Mouse (Mus musculus): Measurements from ENCODE around the gene Znfx1.
A peak's percentile ranks its signal among the peaks of the same experiment; 100 is the strongest.
"Not testable (repeated sequence)": the region's sequence is repeated elsewhere in the genome, so short reads cannot be mapped to it uniquely, and the experiment has no call there.

Znfx1 gene

DNA sequence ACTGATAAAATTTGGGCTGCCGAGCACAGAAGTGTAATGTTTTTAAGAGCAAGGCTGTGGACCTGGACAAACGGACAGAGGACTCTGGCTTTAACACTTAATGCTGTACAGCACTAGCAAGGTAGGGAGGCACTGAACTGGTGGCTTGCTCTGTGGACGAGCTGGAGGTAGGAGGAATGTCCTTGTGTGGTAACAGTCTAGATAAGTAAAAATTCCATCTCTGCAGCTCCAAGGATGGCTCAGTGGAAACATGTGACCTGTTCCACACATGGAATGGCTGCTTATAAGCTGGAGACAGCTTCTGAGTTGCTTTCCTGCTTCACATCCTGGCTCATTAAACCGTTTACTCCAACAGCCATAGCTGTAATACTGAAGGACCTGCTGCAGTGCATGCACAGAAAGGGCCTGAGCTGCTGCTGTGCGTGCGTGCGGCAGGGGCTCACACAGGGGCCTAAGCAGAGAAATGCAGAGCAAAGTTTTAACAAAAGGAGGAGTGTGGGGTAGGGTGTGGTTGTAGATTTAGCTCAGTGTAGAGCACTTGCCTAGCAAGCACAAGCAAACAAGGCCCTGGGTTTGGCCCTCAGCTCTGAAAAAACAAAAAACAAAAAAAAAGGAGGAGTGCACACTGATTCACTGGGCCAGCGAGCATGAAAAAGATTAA is 14.0 kb downstream of the Znfx1 start:
- no peak for DNase-seq

- DNase-seq = no peak
Observed at GRCm38 (mm10) chr2:167048223-167048622, 14.6 kb downstream of the Znfx1 start.

GRCm38 (mm10) chr2:167043400-167044121 is 19.3 kb downstream of the Znfx1 start:
- no peak for DNase-seq

- DNase-seq = no peak
Observed at GRCm38 (mm10) chr2:167039386-167039785, 23.4 kb downstream of the Znfx1 start.

- no peak for DNase-seq
Observed at GRCm38 (mm10) chr2:167038716-167039115, 24.1 kb downstream of the Znfx1 start.

DNA sequence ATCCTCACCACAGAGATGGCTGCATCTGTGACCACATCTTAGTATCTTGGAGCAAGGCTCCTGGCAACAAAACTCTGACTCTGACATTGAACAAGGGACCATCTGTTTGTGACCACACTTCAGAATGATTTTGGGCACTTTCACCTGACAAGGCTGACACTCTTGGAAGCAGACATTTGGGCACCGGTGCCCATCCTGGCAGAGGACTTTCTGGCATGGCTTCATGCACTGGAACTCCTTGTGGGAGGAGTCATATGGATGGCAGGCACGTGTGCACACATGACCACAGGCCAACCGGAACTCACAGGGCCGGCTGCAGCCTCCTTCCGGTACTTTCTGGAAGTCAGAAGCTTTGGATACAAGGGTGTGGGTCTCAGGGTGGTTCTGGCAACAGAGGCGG is 24.5 kb downstream of the Znfx1 start:
- no peak for DNase-seq

DNA sequence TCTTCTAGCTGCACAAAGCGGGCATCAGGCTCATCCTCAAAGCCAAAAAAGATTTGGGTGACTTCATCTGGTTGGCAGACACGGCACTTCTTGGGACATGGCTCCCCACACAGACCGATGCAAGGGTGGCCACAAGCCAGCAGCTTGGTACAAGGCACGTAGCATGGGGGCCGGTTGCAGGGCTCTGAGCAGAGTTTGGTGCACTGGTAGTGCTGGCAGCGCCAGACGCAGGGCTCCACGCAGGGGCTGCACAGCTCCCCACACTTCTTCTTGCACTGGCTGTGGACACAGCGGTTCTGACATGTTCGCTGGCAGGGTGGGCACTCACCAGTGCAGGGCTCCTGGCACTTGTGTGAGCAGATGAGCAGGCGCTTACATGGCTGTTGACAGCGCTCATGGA is 25.1 kb downstream of the Znfx1 start:
- DNase-seq = no peak

DNA sequence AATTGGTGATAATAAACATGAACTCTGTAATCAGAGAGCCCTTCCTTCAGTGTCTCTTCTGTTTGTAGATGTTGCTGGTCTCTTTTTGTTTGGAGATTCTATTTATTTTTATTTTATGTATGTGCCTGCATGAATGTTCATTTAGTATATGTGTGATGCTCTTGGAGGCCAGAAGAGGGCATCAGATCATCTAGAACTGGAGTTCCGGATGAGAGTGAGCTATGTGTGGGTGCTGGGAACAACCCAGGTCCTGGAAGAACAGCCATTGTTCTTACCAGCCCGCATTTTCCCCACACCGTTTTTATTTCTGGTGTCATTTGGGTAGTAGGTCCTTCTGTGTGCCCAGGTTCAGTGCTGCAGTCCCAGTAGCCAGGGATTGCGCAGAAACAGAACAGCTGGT is 32.3 kb downstream of the Znfx1 start:
- no peak for DNase-seq

GRCm38 (mm10) chr2:167028553-167028952 is 34.3 kb downstream of the Znfx1 start:
- DNase-seq = no peak

- no peak for DNase-seq
Observed at GRCm38 (mm10) chr2:167019396-167019795, 43.4 kb downstream of the Znfx1 start.

DNA sequence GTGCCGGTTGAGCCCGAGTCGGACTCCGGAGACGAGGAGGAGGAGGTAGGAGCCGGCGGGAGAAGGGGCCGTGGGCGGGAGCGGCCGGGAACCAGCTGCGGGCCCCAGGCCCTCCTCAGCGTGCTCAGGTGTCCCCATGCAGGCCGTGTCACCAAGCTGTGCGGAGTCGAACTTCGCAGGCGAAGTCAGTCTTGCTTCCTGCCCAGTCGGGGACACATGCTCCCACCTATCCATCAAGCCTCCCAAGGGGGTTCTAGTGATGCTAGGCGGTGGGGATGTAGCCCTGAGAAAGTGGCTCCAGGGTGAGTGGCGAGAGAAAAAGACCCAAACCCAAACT is 47.5 kb downstream of the Znfx1 start:
- no peak for DNase-seq

DNA sequence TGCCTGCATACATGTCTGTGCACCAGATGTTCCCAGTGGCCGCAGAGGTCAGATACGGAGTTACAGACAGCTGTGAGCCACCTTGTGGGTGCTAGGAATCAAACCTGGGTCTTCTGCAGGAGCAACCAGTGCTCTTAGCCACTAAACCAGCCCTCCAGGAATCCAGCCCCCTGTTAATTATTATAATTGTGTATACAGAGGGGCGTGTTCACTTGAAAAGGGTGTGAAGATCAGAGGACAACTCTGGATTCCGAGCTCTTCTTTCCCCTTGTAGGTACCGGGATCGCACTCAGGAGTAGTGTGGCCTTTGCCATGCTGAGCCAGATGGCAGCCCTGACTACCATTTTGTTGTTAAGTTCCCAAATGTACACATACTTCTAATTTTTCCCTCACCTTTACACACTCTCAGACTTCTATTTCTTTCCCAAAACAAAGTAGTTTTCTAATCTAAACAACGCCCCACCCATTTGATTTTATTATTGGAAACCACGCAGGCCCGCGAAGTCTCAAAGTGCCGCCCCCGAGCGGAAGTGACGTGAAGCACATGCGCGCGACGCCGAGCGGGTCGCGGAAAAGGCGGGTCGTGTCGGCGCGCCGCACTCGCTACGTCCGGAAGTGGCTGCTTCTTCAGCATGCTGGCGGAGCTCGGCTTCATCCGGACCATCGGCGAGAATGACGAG is 48.0 kb downstream of the Znfx1 start, which contains the start of gene Ddx27:
Gene Ddx27, plus strand, starts transcription at position 492 of the 680 bp plus-strand sequence.
- peak; percentile 91 to 92 for DNase-seq

DNA sequence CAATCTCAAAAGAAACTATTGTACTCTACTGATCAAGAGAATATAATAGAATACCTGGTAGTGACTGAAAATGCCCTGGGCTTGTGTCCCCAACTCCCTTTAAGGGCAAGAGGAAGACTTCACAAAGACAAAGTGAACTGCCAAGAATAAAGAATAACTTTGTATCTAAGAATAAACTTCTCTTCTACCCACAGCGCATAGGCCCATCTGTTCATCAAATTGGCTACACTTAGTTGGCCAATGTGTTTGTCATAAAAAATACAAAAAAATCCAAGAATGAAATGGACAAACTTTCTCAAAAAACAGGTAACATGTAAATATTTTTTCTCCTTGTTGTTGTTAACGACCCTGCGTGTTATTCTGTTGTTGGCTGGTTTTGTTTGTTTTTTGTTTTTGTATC is 52.3 kb downstream of the Znfx1 start:
- DNase-seq = no peak

DNA sequence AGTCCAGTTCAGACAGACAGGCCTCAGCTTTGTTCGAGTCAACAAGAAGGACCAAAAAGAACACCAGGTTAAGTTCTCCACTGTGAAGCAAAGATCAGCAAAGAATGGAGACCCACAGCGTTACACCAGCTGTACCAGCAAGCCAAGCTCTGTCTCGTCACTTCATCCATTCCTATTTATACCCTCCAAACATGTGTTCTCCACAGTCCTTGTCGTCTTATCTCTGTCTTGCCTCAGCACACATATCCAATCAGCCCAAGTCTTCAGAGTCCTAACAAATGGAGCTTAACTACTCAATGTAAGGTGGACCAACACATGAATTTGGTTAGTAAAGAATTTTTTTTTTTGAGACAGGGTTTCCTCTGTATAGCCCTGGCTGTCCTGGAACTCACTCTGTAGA is 53.3 kb downstream of the Znfx1 start:
- DNase-seq = no peak

- DNase-seq = not testable (repeated sequence)
Observed at GRCm38 (mm10) chr2:167007565-167007964, 55.2 kb downstream of the Znfx1 start.

DNA sequence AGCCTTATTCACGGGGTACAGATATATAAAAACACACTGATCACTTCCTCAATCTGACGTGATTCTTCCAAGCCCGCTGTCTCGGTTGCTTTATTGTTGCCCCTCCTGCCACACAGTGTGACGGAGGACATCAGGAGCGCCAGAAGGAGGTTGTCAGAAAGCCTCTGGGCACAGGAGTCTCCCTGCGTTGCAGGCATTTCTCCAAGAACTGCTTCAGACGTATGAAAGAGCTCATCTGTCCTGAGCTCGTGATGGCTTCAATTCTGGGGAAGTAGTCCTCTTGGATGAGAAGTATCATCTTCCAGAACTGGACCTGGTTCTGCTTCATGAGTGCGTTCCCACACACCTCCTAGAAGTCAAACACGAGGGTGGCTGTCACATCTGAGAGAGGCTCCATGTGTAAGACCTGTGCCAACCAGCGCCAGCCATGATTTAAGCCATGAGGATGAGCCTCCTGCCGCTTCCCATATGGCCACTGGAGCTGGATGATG is 55.8 kb downstream of the Znfx1 start:
- no peak for DNase-seq

- no peak for DNase-seq
Observed at GRCm38 (mm10) chr2:167006355-167006754, 56.5 kb downstream of the Znfx1 start.

DNA sequence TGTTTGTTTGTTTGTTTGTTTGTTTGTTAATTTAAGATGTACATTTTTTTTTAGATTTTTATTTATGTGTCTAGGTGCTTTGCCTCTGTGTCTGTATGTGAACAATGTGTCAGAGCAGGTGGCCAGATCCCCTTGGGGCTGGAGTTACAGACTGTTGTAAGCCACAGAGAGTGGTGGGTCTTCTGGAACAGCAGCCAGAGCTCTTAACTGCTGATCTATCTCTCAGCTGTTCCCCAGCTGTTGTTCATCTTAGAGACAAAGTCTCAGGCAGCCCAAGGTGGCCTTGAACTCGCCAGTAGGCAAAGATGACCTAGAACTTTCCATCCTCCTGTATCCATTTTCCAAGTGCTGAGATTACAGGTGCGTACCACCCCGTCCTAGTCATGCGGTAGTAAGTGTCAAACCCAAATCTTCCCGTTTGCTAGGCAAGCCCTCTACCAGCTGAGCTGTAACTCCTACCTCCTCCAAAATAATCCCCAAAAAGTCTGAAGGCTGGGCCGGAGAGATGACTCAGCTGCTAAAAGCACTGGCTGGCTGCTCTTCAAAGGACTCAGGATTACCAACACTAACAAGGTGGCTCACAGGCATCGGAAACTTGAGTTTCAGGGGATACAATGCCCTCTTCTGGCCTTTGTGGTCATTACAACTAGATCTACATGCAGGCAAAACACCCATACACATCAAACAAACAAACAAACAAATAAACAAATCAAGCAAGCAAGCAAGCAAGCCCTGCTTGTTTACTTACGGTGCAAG is 58.5 kb downstream of the Znfx1 start:
- DNase-seq = peak; percentile 42 to 73

DNA sequence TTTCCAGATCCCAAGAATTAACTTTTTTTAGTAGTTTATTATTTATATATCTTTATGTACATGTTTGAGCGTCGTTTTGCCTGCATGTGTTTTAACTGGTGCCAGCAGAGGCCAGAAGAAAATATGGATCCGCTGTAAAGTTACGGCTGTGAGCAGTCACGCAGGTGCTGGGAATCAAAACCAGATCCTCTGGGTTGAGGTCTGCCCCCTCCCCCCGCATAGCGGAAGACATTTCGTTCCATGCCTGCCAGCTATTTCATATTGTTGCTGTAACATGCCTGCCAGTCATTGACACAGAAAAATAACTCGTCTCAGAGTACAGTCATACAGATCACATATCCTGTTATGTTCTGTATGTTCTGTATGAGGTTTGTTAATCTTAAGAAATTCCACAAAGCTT is 61.3 kb downstream of the Znfx1 start:
- DNase-seq = no peak

DNA sequence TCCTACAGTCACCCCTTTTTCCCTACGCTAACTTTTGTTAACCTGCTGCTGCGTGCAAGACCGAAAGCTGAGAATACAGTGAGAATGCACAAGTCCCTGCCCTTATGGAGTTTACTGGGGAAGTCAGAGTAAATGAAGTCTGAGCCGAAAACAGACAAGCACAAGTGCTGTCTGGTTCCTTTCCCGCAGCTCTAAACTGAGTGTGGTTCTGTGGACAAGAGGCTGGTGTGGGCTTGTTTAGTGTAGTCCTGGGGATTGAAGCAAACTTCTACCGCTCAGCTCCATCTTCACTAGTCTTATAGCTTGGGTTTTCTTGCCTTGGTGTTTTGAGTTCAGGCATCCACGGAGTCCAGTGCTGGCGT is 66.3 kb downstream of the Znfx1 start:
- no peak for DNase-seq

DNA sequence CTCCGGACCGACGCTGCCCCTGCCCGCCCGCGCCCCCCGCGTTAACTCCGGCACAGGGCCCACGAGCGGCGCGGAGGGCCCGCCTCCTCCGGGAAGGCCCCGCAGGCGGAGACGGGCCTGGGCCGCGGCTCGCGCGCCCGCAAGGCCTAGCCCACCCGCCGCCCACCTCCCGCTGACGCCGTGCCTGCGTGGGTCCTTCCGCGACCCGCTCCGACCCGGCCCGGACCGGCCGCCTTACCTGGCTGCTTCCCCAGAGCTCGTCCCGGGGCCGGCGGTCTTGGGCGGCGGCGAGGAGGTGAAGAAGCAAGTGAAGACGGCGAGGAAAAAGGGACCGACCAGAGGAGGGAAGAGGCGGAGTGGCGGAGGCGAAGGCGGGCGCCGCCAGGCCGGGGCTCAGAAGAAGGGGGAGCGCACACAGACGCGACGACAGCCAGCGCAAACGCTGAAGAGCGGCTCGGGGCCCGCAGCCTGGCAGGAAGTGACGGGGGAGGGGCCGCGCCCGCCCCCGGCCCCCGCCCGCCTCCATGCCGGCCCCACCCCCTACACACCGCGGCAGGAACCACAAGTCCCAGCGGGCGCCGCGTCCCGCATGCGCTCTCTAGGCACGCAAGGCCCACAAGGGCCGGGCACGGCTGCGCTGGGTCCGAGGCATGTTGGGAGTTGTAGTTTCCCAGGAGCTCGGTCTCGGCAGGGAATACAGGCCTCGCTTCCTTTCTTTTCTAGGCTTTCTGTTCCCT is 66.9 kb downstream of the Znfx1 start, which contains the start of gene Stau1:
Gene Stau1, minus strand, starts transcription at position 504 of the 737 bp plus-strand sequence.
- DNase-seq = peak; percentile 96 to 97

All from lung, adult 18-20 months (tissue).